Mouse (Mus musculus) cortical plate, adult 2 months (tissue): ENCODE measurements around the gene Foxr1.
A peak's percentile ranks its signal among the peaks of the same experiment; 100 is the strongest.

Experiments used
- CTCF ChIP-seq: fragments of 200-500 bp; IDR thresholded peaks from 2 replicates; pipeline ENCODE4 v1.5.1; 2011; ENCODE audit warnings: mild to moderate bottlenecking, control low read depth, low read length; ENCODE audit not compliant: insufficient read depth; ENCODE audit errors: extremely low read depth
- POLR2A ChIP-seq: fragments of 200-500 bp; IDR thresholded peaks from 2 replicates; pipeline ENCODE4 v1.6.1; 2011; ENCODE audit warnings: mild to moderate bottlenecking, low read length, control low read depth; ENCODE audit not compliant: insufficient read depth; ENCODE audit errors: extremely low read depth

- TF ChIP-seq POLR2A (no peak; the same call in none of the 2 replicates), CTCF (peak; percentile 54)
These were observed 23.0 kb downstream of the Foxr1 start for GRCm38 (mm10) chr9:44417892-44418363.
